Mouse (Mus musculus) lung, postnatal 36 days (tissue): ENCODE measurements at regions not wholly inside any gene's neighbourhood (a gene's known extent, or its start where the extent isn't known, plus 50 kb on each side); places are given as distances from the start of the nearest gene placed in this dataset.

Experiments used
- DNase-seq: peaks from one replicate; pipeline ENCODE4 v3.0.0; 2022; ENCODE audit warnings: mixed read lengths

GRCm38 (mm10) chr13:101555371-101555874 lies 212.6 kb downstream of the Pik3r1 start:
- DNase-seq, result no peak

GRCm38 (mm10) chr13:101553131-101553549 lies 214.9 kb downstream of the Pik3r1 start:
- DNase-seq, result no peak

- no peak for DNase-seq
These were observed 215.6 kb downstream of the Pik3r1 start for GRCm38 (mm10) chr13:101552451-101552850.

- DNase-seq, result peak; percentile 21
These were observed 216.9 kb downstream of the Pik3r1 start for GRCm38 (mm10) chr13:101551068-101551467.

- no peak for DNase-seq
These were observed 217.5 kb downstream of the Pik3r1 start for GRCm38 (mm10) chr13:101550526-101550925.

GRCm38 (mm10) chr13:101547887-101548286 lies 220.1 kb downstream of the Pik3r1 start:
- DNase-seq, result no peak

GRCm38 (mm10) chr13:101547365-101547764 lies 220.7 kb downstream of the Pik3r1 start:
- DNase-seq, result no peak

GRCm38 (mm10) chr13:101545344-101546181 lies 222.5 kb downstream of the Pik3r1 start:
- no peak for DNase-seq

GRCm38 (mm10) chr13:101540391-101541191 lies 227.4 kb downstream of the Pik3r1 start:
- peak; percentile 49 for DNase-seq

- no peak for DNase-seq
These were observed 229.9 kb downstream of the Pik3r1 start for GRCm38 (mm10) chr13:101538110-101538509.

- no peak for DNase-seq
These were observed 232.0 kb downstream of the Pik3r1 start for GRCm38 (mm10) chr13:101536019-101536418.

GRCm38 (mm10) chr13:101535331-101535866 lies 232.6 kb downstream of the Pik3r1 start:
- DNase-seq, result no peak

GRCm38 (mm10) chr13:101534490-101534889 lies 233.5 kb downstream of the Pik3r1 start:
- DNase-seq, result no peak

GRCm38 (mm10) chr13:101532913-101533312 lies 235.1 kb downstream of the Pik3r1 start:
- no peak for DNase-seq

- no peak for DNase-seq
These were observed 240.3 kb downstream of the Pik3r1 start for GRCm38 (mm10) chr13:101527691-101528090.

GRCm38 (mm10) chr13:101524781-101525180 lies 243.2 kb downstream of the Pik3r1 start:
- no peak for DNase-seq

GRCm38 (mm10) chr13:101524223-101524622 lies 243.8 kb downstream of the Pik3r1 start:
- DNase-seq, result peak; percentile 27

GRCm38 (mm10) chr13:101523492-101523891 lies 244.5 kb downstream of the Pik3r1 start:
- DNase-seq, result peak; percentile 32

GRCm38 (mm10) chr13:101522597-101522996 lies 245.4 kb downstream of the Pik3r1 start:
- no peak for DNase-seq

GRCm38 (mm10) chr13:101513354-101513753 lies 254.7 kb downstream of the Pik3r1 start:
- DNase-seq, result peak; percentile 46

GRCm38 (mm10) chr13:101509946-101510345 lies 258.1 kb downstream of the Pik3r1 start:
- DNase-seq, result peak; percentile 77

- DNase-seq, result no peak
These were observed 259.7 kb downstream of the Pik3r1 start for GRCm38 (mm10) chr13:101508331-101508730.

GRCm38 (mm10) chr13:101506696-101507095 lies 261.3 kb downstream of the Pik3r1 start:
- no peak for DNase-seq
